Comparison of ENCODE assay signal across 10 mouse cellular contexts in the genomic region with DNA sequence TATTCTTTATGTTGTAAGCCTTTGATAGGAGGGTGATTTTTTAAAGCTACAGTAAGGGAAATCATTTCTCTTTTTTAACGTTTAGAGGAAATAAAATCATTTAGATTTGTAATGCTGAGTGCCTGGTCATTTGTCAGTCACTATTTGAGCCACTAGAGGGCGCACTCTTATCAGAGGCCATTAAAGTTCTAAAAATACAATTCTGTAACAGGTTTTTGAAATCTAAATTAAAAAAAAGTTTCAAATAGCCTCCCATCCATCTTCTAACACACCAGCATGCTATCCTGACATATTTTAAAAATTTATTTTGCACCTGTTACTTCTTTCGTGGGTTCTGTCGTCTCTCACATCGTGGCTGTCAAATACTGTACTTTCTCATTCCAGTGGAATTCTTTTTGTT. TPM values are rescaled to one million over a fixed set of nuclear protein-coding genes. Genes with fewer than 3 reads are reported as not detected.
A peak's percentile ranks its signal among the peaks of the same experiment; 100 is the strongest.
DNase-seq lines count a peak whose midpoint lies in the region; ATAC-seq lines count a peak whose summit lies in the region.
"Had no signal": no experiment of that assay in that cellular context is flagged by ENCODE, and none has a peak within 500 bp of the region (broad histone marks: within the 10 kb centered on the region; RNA-seq: fewer than 3 reads in every experiment).

No protein-coding gene starts in this region.

- H3K27me3 ChIP-seq in forebrain, embryonic 15.5 days = no peaks in the 10 kb centered on the region
- H3K27me3 ChIP-seq: liver, embryonic 13.5 days had no signal

- H3K4me3 ChIP-seq in forebrain, embryonic 15.5 days = no peak overlapping the region
- H3K4me3 ChIP-seq: liver, embryonic 13.5 days had no signal

- no peak overlapping the region for H3K27ac ChIP-seq in forebrain, embryonic 15.5 days (replicated peaks)
- H3K27ac ChIP-seq: liver, embryonic 13.5 days had no signal

- no peak overlapping the region for H3K9ac ChIP-seq in forebrain, embryonic 15.5 days (replicated peaks)
- H3K9ac ChIP-seq: liver, embryonic 13.5 days had no signal

- no peaks in the 10 kb centered on the region for H3K4me1 ChIP-seq in forebrain, embryonic 15.5 days
- H3K4me1 ChIP-seq: liver, embryonic 13.5 days had no signal

- DNase-seq in cerebellum, adult 8-10 months = peak; percentile 11
- no peak for DNase-seq in cerebellum, adult 11-12 months
- DNase-seq in kidney, postnatal 4 days = peak; percentile 11 to 31
- DNase-seq in kidney, adult 8-10 months = no peak
- peak; percentile 42 to 47 for DNase-seq in B cell, adult 2 months
- DNase-seq in forelimb bud, embryonic 11.5 days (ENCODE audit: low read depth, low spot score) = peak; percentile 2
- peak; percentile 16 for DNase-seq in retina, postnatal 1 day
- DNase-seq: liver, embryonic 13.5 days had no signal

- no peaks in the 10 kb centered on the region for H3K9me3 ChIP-seq in forebrain, embryonic 15.5 days
- H3K9me3 ChIP-seq: liver, embryonic 13.5 days had no signal

- WGBS in forebrain, embryonic 15.5 days = 46% methylated on average over 5 of the region's 5 CpGs

- H3K36me3 ChIP-seq in forebrain, embryonic 15.5 days = no peaks in the 10 kb centered on the region
- H3K36me3 ChIP-seq: liver, embryonic 13.5 days had no signal

- no peak for ATAC-seq in forebrain, embryonic 15.5 days (replicated peaks)

- no peak overlapping the region for H3K4me2 ChIP-seq in forebrain, embryonic 15.5 days (replicated peaks)
- H3K4me2 ChIP-seq: liver, embryonic 13.5 days had no signal

RNA-seq across cellular contexts. Expression of a gene that starts 22.0 kb away (rescaled TPM):
- polyA plus RNA-seq in forebrain, embryonic 15.5 days (2015; fragmentation: Nextera tagmentation; extraction: Ambion mirVana) = not detected in 2 replicates
- polyA plus RNA-seq: spleen, adult 2 months had no signal

Comparison
In these comparisons a context has a peak if more than half of its experiments do, and no peak if none do; other contexts are left out.
1. DNase-seq: peak in cerebellum, adult 8-10 months (single experiment), kidney, postnatal 4 days (2 of 2), B cell, adult 2 months (2 of 2), forelimb bud, embryonic 11.5 days (single experiment) and retina, postnatal 1 day (single experiment); none in cerebellum, adult 11-12 months (single experiment) and kidney, adult 8-10 months (0 of 2).